Mouse (Mus musculus): Measurements from ENCODE around the gene Zic5. TPM values are rescaled to one million over a fixed set of nuclear protein-coding genes. Genes with fewer than 3 reads are reported as not detected.

Gene Zic5
- polyA plus RNA-seq (2012; rRNA removed) = 24.9 and 27.7 TPM in 2 replicates

DNA sequence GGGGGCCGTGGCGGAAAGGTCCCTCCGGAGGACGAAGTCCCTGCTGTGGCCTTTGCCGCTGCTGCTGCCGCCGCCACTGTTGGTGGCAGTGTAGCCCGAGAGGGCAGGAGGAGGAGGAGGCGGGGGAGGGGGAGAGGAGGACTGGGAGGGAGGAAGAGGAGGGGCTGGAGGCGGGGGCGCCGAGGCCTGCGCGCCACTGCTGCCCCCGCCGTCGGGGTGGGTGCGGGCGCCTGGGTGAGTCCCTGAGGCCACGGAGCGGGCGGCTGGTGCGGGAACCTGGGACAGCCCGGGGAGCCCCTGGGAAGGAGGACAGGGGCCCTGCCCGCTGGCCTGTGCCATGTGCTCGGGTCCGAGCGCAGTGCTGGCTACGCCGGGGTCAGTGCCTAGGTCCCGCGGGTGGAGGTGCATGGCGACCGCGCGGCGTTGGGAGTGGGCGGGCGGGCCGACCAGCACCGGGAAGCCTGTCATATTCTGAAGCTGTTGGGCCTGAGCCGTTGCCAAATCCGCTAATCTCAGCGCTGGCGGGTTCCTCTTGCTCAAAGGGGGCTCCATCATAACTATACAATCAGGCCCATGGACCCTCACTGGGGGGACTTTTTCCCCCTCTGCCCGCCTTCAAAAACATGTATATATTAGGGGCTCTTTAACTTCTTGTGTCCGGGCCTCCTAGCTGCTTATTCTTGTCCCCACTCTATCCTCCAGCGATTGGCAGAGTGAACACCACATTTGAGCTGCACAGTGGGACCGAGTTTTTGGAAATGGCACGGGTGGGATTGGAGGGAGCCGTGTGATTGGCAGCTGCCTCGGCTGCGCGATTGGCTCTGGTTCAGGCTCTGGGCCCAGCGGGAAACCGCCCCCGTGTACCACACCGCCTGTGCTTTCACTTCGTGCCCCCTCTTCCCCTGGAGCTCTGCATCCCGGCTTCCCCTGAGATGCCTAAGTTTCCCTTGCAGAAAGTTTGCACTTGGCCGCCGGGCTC is at the start of gene Zic5:
Zic5 (minus strand) TSS at position 915 of the 979 bp plus-strand sequence.
- Histone ChIP-seq H3K4me1 (ENCODE audit: control insufficient read depth, insufficient read depth, low read length) (peaks cover 3% of the 10 kb centered on the region), H3K27ac (ENCODE audit: control insufficient read depth, insufficient read depth, low read depth, low read length) (no peak within 1 kb of the TSS), H3K27me3 (ENCODE audit: control insufficient read depth, insufficient read depth, low read length) (peaks cover 14% of the 10 kb centered on the region), H3K4me3 (ENCODE audit: control insufficient read depth, low read depth, low read length) (peak within 1 kb of the TSS; percentile 84), H3K36me3 (ENCODE audit: control insufficient read depth, insufficient read depth, low read length) (no peaks in the 10 kb centered on the region)
- TF ChIP-seq POLR2A (IDR thresholded peaks at IDR 0.05; ENCODE audit: control insufficient read depth, low read depth, low read length) (no peak), CTCF (IDR thresholded peaks at IDR 0.05; ENCODE audit: control insufficient read depth, insufficient read depth, insufficient replicate concordance, low read depth, low read length) (no peak)

GRCm38 (mm10) chr14:122513511-122514036 is 48.1 kb upstream of the Zic5 start:
- Histone ChIP-seq H3K4me3 (ENCODE audit: control insufficient read depth, low read depth, low read length) (no peak overlapping the region), H3K27me3 (ENCODE audit: control insufficient read depth, insufficient read depth, low read length) (no peaks in the 10 kb centered on the region), H3K4me1 (ENCODE audit: control insufficient read depth, insufficient read depth, low read length) (no peaks in the 10 kb centered on the region)

GRCm38 (mm10) chr14:122511519-122511918 is 46.0 kb upstream of the Zic5 start:
- TF ChIP-seq POLR2A (IDR thresholded peaks at IDR 0.05; ENCODE audit: control insufficient read depth, low read depth, low read length) = no peak
- H3K4me1 ChIP-seq (ENCODE audit: control insufficient read depth, insufficient read depth, low read length) = no peaks in the 10 kb centered on the region
- no peaks in the 10 kb centered on the region for H3K27me3 ChIP-seq (ENCODE audit: control insufficient read depth, insufficient read depth, low read length)
- no peak overlapping the region for H3K4me3 ChIP-seq (ENCODE audit: control insufficient read depth, low read depth, low read length)
- H3K27ac ChIP-seq (ENCODE audit: control insufficient read depth, insufficient read depth, low read depth, low read length) = no peak overlapping the region
- no peaks in the 10 kb centered on the region for H3K36me3 ChIP-seq (ENCODE audit: control insufficient read depth, insufficient read depth, low read length)

More at GRCm38 (mm10) chr14:122513511-122514036, 48.1 kb upstream of the Zic5 start:
- H3K27ac ChIP-seq (ENCODE audit: control insufficient read depth, insufficient read depth, low read depth, low read length) = no peak overlapping the region
- H3K36me3 ChIP-seq (ENCODE audit: control insufficient read depth, insufficient read depth, low read length) = no peaks in the 10 kb centered on the region
- TF ChIP-seq POLR2A (IDR thresholded peaks at IDR 0.05; ENCODE audit: control insufficient read depth, low read depth, low read length) (no peak), CTCF (IDR thresholded peaks at IDR 0.05; ENCODE audit: control insufficient read depth, insufficient read depth, insufficient replicate concordance, low read depth, low read length) (no peak)

DNA sequence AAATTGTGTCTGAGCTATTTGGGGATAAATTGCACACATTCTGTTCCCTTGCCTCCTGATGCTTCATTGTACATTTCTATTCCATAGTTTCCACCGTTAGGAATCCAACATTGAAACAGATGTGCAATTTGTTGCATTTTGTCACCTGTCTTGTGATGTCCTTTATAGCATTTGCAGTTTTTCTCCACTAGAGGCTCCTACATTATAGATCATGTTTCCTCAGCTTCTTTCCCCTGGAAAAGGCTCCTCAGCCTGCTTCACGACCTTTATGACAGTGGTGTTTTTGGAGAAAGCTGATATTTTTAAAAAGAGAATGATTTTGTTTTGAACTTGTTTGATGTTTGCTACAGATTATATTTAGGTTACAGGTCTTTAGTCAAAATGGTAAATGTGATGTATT is 43.6 kb upstream of the Zic5 start:
- Histone ChIP-seq H3K27ac (ENCODE audit: control insufficient read depth, insufficient read depth, low read depth, low read length) (no peak overlapping the region), H3K27me3 (ENCODE audit: control insufficient read depth, insufficient read depth, low read length) (no peaks in the 10 kb centered on the region), H3K4me3 (ENCODE audit: control insufficient read depth, low read depth, low read length) (no peak overlapping the region), H3K36me3 (ENCODE audit: control insufficient read depth, insufficient read depth, low read length) (no peaks in the 10 kb centered on the region), H3K4me1 (ENCODE audit: control insufficient read depth, insufficient read depth, low read length) (no peaks in the 10 kb centered on the region)
- no peak for TF ChIP-seq POLR2A (IDR thresholded peaks at IDR 0.05; ENCODE audit: control insufficient read depth, low read depth, low read length)
- no peak for TF ChIP-seq CTCF (IDR thresholded peaks at IDR 0.05; ENCODE audit: control insufficient read depth, insufficient read depth, insufficient replicate concordance, low read depth, low read length)

- Histone ChIP-seq H3K27me3 (ENCODE audit: control insufficient read depth, insufficient read depth, low read length) (no peaks in the 10 kb centered on the region), H3K4me1 (ENCODE audit: control insufficient read depth, insufficient read depth, low read length) (peaks cover 10% of the 10 kb centered on the region), H3K36me3 (ENCODE audit: control insufficient read depth, insufficient read depth, low read length) (no peaks in the 10 kb centered on the region), H3K27ac (ENCODE audit: control insufficient read depth, insufficient read depth, low read depth, low read length) (no peak overlapping the region), H3K4me3 (ENCODE audit: control insufficient read depth, low read depth, low read length) (no peak overlapping the region)
- TF ChIP-seq CTCF (IDR thresholded peaks at IDR 0.05; ENCODE audit: control insufficient read depth, insufficient read depth, insufficient replicate concordance, low read depth, low read length) = no peak
- TF ChIP-seq POLR2A (IDR thresholded peaks at IDR 0.05; ENCODE audit: control insufficient read depth, low read depth, low read length) = no peak
Measured at GRCm38 (mm10) chr14:122492015-122492414, 26.5 kb upstream of the Zic5 start.

- Histone ChIP-seq H3K4me3 (ENCODE audit: control insufficient read depth, low read depth, low read length) (no peak overlapping the region), H3K27ac (ENCODE audit: control insufficient read depth, insufficient read depth, low read depth, low read length) (no peak overlapping the region), H3K36me3 (ENCODE audit: control insufficient read depth, insufficient read depth, low read length) (no peaks in the 10 kb centered on the region), H3K27me3 (ENCODE audit: control insufficient read depth, insufficient read depth, low read length) (no peaks in the 10 kb centered on the region), H3K4me1 (ENCODE audit: control insufficient read depth, insufficient read depth, low read length) (peaks cover 10% of the 10 kb centered on the region)
- TF ChIP-seq POLR2A (IDR thresholded peaks at IDR 0.05; ENCODE audit: control insufficient read depth, low read depth, low read length) = no peak
- no peak for TF ChIP-seq CTCF (IDR thresholded peaks at IDR 0.05; ENCODE audit: control insufficient read depth, insufficient read depth, insufficient replicate concordance, low read depth, low read length)
Measured at GRCm38 (mm10) chr14:122491521-122491920, 26.0 kb upstream of the Zic5 start.
